Mouse (Mus musculus): ENCODE data around the gene Spag16.

Spag16 gene

DNA sequence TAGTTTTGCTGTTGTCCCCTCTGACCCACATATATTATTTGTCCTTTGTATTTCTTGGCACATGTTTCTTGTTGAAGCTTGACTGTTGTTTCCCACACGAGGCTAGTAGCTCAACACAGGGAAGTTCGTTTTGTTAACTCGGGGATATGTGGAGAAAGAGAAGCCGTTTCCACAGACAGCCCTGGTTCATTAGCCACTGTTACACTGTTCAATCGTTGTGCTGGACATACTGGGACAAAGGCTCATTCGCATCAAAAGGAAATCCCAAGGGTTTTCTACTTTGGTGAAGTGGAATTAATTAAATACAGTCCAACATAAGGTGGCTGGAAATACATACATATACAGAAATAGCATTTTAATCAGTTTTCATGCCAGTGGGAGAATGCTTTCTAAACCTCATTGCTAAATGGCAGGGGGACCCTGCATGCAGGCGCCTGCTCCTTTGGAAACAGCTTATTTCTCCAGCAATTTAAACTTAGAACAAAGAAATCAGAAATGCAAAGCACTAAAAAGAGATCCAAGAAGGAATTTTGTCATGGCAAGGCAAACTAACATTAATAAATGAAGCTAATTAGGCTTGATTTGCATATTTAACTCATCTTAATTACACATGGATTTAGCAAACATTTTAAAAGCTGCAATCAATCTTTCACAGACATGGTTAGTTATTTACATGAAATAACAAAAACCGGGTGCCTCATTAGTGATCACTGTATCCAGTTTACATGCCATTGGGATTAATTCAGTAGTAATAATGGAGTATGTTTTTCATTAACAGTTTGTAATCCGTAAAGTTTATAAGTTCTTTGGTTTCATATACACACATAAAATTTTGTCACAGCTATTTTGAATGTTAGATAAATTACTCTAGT lies 615.7 kb downstream of the Spag16 start:
- DNase-seq (ENCODE audit: low spot score in 2 of 2), result no peak

DNA sequence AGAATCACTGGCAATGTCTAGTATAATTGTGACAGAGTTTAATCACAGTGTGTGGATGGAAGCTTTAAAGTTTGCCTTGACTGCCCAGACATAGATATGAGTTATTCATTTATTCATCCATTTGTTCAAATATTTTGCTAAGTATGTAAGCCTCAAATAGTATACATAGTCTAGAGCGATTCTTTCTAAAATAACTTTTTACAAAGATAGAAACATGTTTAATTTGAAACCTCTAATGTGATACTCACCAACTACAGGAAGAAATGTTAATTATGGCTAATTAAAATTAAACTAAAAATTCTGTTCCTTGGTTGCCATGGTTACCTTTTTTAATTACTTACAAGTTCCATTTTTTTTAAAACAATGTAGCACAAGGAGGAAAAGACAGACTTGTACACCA lies 653.1 kb downstream of the Spag16 start:
- no peak for DNase-seq (ENCODE audit: low spot score in 2 of 2)

DNA sequence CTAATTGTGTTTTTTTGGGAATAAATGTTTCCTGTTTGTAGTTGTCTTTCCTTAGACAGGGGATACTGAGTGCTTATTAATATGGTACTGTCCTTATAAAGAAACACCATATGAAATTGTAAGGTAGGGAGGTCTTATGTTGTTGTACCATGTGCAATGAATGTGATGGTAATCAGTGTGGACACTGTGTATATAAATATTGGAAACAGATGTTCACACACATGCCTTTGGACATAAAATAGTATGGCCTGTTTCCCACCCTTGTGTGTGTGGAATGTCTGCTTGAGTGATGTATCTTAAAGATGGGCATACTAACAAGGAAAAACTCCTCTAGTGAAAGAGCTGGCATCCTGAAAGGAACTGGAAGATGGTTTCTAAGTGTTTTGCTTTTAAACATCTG lies 692.1 kb downstream of the Spag16 start:
- no peak for DNase-seq (ENCODE audit: low spot score in 2 of 2)

DNA sequence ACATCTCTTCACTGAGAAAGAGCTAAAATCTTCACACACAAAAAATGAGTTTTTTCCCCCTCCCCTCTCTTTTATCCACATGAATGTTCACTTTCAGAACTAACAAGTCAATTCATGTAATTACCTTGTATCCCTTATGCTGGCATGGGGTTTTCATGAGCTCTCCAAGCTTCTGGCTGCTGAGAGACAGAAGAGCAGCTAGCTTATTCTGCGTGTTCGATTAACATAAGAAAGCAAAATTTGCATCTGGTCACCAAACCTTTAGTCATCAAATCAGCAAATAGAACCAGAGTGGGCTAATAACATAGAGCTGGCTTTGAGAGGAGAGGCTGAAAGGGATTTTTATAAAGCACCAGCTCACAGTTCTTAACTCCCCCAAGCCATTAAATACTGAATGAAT lies 700.4 kb downstream of the Spag16 start:
- DNase-seq (ENCODE audit: low spot score in 2 of 2), result no peak

DNA sequence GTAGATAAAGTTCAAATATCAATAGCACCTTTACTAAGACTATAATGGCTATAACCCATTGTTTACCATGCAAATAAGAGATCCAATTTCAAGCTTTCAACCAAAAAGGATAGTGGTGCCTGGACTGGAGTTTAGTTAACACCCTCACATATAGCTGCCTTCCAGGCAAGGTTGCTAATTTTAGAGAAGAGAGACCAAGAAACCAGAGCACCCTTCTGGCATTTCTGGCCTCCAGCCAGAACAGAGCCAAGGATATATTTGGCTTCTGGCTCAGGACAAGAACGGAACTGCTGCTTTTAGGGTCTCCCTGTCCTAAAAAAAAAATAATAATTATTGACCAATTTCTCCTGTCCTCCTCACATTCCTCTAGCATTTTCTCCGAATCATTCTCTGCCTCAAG lies 703.0 kb downstream of the Spag16 start:
- DNase-seq (ENCODE audit: low spot score in 2 of 2), result peak in 1 of 2 experiments; percentile 26

DNA sequence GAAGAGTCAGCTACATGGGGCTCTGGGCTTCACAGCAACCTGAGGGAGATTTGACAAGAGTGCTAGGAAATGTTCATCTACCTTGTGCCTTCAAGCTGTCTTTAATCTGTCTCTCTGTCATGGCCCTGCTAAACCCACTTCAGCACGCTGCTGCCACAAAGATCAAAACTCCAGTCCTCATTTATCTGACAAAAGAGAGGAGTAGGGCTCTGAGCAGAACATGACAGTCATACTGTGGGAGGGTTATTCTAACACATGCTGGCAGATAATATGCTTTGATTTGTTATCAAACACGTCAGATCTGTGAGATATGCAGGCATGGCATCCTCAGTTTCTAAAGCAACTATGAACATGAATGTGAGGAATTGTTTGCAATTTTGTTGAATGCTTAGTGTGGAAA lies 725.1 kb downstream of the Spag16 start:
- DNase-seq (ENCODE audit: low spot score in 2 of 2), result no peak

DNA sequence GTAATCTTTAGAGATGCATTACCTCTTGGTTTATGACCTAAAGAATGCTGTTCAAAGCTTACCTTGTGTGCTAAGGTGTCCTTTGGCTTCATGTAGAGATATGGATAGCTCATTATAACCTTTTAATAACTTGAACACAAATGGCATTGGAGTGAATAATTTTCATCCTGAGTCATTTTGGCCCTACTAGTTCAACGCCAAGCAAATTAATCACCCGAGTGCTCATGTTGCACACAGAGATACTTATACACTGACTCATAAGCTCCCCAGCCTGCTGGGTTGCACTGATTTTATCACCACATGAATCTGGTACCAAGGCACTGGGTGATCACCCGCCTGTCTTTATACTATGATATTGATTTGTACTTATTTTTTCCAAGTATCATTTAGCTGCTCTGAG lies 795.0 kb downstream of the Spag16 start:
- no peak for DNase-seq (ENCODE audit: low spot score in 2 of 2)

DNA sequence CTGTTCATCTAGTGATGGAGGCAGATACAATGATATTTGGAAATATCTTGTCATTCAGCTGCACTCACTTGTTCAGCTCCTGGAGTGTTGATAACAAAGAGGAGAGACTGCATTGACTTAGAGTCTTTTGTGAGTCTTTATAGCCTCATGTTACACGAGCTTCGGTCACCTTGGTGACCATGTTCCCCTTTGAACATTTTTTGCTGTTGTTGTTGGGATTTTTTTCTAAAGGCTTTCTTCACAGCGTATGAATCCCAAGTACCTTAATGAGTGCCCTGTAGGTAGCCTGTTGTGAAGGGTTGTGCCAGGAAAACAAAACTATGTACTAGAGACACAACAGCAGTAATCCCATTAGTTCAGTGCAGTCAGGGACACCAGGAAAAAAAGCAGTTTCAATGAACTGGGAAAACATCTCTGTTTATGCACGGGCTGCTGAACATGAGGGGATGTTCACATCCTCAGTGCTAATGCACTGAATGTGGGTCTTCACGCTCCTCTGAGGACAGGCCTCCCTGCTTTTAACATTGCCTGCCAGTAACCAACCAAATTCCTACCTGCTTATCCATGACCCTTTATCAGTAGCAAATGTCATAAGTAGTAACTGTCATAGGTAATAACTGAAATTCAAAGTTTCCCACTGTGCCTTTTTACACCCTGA lies 798.2 kb downstream of the Spag16 start:
- no peak for DNase-seq (ENCODE audit: low spot score in 2 of 2)

DNA sequence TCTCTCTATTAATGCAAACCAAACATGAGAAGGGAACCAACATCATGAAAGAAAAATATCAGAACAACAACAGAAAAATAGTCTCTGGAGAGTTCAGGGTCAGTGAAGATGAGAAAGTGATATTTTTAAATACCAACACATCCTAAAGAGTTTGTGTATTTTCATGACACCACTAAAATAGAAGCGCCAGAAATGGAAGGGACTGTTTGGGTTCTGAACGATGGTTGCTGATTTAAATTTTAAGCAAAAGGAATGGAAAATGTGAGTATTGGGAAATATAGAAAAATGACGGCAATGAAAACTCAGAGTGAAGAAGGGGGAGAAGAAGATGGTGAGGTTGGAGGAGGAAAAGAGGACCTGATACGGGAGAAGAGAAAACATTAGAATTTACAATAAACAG lies 825.9 kb downstream of the Spag16 start:
- no peak for DNase-seq (ENCODE audit: low spot score in 2 of 2)

DNA sequence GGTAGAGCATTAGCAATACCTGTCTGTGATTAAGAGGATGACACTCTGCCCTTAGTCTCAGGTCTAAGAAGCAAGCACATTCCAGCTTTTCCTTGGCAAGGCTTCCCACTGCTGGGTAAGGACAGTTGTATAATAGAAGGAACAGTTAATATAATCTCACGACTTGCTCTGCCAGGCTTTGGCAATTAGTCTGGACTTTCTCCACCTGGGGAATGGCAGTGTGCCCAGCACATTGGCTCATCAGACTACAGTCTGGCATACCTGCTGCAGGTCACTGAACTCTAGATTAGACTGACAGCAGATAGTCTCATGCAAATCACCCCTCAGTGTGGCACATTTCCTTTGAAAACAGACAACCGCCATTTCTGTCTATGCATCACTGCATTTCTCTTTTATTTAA lies 865.8 kb downstream of the Spag16 start:
- no peak for DNase-seq (ENCODE audit: low spot score in 2 of 2)

DNA sequence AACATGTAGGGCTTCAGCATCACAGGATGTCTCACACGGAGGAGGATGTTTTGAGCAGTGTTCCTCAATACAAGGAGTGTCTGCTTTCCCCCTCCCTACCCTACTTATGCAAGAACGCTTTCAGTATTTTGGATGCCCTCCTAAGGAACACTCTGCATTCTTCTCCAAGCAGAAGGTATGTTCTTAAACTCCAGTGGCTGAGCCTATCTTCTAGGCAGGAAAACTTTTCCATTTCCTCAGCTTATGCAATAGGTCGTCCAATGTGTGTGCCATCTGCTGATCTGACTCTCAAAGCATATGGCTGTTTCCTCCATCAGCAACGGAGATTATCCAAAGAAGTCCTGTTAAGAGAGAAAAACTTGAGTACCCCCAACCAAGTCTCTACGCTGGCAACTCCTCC lies 873.5 kb downstream of the Spag16 start:
- DNase-seq (ENCODE audit: low spot score in 2 of 2), result peak in 1 of 2 experiments; percentile 32

DNA sequence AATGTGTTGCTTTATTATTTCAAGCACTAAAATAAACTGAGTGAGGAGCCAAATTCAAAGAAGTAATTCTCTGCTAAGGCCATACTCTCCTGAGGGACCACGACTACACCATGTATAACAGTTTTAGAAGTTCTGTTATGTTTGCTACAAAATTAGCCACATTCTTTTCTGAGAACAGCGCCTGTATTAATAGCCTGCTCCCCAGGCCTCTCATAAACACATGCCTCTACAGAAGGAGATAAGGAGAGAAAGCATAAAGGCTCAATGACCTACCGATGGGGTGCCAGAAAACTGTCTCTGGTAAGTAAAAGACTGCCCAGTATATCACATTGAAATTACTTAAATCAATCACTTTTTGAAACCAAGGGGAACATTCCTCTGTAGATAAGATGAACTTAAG lies 877.2 kb downstream of the Spag16 start:
- no peak for DNase-seq (ENCODE audit: low spot score in 2 of 2)

DNA sequence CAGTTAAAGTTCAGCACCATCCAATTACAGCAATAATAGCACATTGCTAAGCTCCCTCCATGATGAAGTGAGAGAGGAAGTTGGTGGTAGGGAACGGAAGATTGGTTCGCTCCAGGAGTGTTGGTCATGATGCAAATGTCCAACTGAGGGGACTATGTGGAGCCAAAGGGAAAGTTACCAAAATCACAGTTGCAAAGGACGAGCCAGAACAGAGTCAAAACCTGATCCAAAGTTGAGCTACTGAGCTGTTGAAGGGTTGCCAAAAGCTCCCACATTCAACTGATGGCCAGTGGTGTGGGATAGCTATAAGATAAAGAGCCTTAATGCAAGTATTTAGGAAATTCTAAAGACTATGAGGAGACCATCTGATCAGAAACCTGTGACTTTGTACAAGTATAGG lies 879.1 kb downstream of the Spag16 start:
- DNase-seq (ENCODE audit: low spot score in 2 of 2), result no peak

DNA sequence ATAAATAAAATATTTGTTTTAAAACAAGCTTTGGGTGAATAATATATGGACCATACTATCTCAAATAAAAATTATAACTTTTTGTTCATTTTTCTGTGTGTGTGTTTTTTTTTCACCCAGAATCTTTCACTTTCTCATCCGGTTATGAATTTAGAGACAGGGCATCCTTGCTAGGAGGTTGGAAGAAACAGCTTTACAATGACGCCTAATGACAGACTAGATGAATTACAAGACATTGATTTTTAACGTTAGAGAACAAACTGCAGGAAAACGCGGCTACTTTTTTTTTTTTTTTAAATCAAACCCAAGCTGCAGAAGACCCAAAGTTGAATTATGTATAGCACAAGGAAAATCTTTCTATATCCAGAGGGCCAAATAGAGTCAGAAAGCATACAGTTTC lies 898.3 kb downstream of the Spag16 start:
- DNase-seq (ENCODE audit: low spot score in 2 of 2), result no peak

DNA sequence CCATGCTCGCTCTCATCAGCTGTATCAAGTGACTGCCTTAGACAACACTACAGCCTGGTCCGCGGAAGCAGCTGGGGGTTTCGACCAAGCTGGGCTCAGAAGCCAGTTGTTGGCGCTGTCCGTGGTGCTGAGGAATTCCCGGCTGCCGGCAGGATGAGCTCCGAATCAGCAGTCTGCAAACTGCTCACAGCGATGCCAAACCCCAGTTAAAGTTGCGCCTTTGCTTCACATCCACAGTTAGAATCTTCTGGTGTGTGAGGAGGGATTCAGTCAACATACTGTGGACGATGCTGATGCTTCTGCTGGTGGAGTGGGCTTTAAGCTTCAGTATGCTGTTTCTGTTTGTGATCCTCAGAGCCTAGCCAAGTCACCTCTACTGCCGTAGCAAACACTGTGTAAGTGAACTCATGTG lies 898.9 kb downstream of the Spag16 start, which contains the start of gene Vwc2l:
Gene Vwc2l, plus strand, starts transcription at position 61 of the 412 bp plus-strand sequence.
- DNase-seq (ENCODE audit: low spot score in 2 of 2), result peak in 1 of 2 experiments; percentile 63
